Mouse (Mus musculus) right cerebral cortex, adult 2 months (tissue): ENCODE measurements around the gene I0C0044D17Rik.
A peak's percentile ranks its signal among the peaks of the same experiment; 100 is the strongest.
"Not testable (repeated sequence)": the region's sequence is repeated elsewhere in the genome, so short reads cannot be mapped to it uniquely, and the experiment has no call there.

Source experiments
- DNase-seq, 2 experiments: peaks; one replicate each; pipeline ENCODE4 v3.0.0; 2021 to 2022; ENCODE audit warnings: low spot score in 2 of 2

I0C0044D17Rik gene

DNA sequence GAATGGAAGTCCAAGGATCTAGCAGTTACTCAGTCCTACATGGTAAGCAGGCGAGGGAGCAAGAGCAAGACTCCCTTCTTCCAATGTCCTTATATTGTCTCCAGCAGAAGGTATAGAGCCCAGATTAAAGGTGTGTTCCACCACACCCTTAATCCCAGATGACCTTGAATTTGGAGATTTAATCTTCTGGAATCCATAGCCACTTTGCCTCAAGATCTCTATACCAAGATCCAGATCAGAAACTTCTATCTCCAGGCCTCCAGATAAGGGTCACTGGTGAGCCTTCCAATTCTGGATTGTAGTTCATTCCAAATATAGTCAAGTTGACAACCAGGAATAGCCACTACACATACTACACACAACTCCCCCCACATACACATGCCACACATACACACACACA, at the start of gene I0C0044D17Rik:
Gene I0C0044D17Rik (minus strand): TSS at position 101 of the 400 bp plus-strand sequence.
- DNase-seq, result not testable (repeated sequence)

DNA sequence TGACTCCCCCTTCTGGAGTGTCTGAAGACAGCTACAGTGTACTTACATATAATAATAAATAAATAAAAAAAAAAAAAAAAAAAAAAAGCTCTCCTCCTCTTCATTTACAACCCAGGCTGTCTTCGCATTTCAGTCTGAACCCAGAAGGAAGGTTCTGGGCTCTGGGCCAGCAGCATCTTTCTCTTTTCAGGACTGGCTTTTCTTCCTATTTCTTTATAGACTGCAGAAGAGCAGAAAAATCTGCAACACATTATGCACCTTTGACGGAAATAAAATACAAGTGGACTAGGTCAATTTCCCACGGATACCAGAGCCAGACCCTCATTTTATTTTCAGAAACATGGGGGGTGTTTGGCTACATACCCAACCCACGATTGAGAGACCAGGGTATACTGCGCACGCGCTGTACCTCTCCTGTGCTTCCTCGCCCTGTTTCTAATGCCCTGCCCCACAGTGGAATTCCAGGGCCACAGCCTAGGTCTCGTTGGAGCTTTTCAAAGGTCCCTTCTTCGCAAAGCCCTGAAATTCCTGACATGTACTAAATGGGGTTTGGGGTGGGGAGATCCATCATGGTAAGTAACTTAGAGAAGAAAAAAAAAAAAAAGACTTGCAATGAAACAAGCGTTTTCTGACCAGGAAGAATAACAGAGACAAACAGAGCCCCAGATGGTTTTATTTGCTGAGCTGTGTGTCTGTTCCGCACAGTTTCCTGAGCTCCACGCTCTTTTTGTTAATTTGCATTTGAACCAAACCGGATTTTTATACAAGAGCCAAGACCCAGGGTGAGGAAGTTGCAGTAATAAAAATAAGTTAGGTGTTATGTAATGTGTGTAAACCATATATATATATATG, 42.0 kb upstream of the I0C0044D17Rik start:
- DNase-seq, result peak; percentile 40 to 50

DNA sequence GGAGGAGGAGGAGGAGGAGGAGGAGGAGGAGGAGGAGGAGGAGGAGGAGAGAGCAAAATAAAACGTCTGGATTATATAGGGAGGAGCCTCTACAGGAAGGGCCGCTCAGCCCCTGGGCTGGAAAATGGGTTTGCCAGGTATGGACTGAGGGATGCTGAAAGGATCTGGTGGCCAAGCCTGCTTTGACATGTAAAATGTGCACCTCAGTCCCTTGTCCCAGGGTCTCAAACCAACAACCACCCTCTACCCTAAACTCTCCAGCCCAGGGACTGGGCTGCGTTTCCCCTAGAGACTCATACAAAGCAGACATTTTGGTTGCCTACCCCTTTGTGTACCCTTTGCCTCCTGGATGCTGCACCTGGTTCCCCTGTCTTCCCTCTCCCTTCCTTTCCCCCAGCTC, 40.9 kb upstream of the I0C0044D17Rik start:
- no peak for DNase-seq

DNA sequence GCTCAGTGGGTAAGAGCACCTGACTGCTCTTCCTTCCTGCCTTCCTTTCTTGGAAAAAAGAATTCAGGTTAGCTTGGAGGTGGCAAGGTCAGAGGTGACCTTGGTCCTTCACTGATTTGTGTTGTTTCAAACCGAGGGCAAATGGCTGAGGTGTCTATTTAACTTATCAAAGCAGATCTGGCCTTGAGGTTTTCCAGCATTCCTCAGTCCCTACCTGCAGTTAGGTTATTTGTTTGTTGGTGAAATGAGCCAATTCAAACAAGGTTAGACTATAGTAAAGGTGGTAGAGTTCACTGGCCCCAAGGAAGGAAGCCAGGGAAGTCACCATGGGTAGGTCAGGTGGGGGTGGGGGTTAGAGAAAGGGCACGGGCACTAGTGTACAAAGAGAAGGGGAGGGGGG, 40.5 kb upstream of the I0C0044D17Rik start:
- DNase-seq, result no peak

DNA sequence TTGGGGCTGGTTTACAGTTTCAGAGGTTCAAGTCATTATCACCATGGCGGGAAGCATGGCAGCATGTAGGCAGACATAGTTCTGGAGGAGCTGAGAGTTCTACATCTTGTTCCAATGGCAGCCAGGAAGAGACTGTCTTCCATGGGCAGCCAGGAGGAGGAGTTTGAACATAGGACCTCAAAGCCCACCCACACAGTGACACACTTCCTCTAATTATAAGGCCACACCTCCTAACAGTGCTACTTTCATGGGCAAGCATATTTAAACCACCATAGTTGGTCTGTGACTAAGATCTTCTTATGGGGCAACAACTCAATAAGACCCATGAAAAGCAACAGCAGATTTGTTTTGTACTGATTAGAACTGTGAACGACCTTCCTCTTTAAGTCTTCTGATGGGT, 39.8 kb upstream of the I0C0044D17Rik start:
- DNase-seq, result no peak

DNA sequence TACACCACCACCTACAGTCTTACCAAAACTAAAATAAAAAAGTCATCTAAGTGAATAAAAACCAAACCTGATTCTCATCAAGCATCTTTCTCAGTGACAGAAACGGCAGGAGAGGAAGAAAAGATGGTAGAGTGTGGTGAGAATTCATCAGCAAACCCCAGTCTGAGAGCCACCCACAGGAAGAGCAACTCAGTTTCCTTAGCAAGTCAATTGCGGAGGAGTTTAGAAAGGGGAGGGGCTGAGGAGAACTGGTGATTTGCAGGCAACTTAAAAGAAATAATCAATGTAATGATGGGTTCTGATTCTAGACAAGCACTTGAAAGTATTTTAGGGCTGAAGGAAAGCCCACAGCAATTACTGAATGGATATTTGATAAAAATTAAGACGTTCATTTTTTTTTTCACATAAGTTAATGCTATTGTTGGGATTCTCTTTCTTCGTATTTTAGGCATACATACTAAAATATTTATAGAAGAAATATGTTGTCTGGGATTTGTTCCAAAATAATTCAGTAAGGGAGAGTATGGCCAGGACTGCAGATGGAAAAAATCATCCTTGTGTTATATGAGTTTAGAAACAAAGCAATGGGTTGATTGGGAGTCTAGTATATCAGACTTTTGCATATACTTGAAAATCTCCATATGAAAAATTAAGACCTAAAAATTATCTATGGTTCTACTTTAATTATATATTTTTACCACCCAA, 34.7 kb upstream of the I0C0044D17Rik start:
- peak in 1 of 2 experiments; percentile 7 for DNase-seq

DNA sequence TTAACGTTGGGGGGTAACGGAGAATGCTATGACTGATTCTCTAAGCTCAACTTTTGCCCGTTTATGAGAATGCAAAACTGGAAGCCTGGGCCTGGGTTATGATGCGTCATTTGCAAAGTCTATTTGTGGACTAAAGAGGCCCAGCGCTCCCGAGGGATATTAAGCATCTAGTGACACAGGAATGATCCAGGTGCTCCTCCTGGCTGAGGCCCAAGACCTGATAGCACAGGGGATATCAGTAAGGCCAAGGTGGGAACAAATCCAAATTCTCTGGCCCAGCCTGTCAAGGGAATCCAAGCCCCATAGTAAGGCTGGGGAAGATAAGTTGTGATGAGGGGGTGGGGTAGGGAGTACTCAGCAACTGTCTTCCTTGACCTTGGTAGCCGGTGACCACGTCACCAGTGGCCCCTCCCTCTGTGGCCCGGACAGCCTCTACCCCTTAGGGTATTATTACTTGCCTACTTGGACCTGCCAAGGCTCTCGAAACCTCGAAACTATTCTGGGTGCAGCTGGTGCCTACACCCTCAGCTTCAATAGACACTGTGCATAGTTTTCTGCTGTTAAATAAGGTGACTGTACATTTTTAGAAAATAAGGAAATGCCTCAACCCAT, 33.5 kb upstream of the I0C0044D17Rik start:
- no peak for DNase-seq

DNA sequence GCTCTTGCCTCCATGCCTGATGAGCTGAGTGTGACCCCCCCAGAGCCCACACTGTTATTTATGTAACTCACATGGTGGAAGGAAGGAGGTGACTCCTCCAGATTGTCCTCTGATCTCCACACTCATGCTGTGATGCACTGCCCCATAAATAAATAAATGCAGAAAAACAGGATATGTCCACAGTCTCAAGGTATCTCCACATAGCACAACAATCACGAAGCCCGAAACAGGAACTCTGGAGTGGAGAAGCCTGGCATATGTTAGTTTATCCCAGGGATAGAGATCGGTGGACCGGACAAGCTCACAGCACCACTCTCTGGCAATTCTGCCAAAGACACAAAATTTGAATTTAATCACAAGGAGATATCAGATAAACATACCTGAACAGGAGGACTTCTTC, 30.3 kb upstream of the I0C0044D17Rik start:
- DNase-seq, result no peak

DNA sequence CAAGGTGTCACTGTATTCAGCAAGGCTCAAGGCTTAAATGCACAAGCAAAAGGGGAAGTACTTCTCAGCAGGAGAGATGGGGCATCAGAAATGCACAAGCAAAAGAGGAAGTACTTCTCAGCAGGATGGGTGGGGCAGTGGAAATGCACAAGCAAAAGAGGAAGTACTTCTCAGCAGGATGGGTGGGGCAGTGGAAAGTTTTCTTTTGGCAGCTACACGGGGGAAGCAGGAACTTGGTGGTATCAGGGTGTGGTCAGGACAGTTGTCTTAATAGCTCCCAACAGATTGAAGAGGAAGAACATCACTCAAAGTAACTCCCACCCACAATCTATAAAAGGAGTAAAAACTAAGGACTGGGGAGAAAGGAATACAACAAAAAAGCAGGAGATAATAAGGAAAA, 26.8 kb upstream of the I0C0044D17Rik start:
- not testable (repeated sequence) for DNase-seq

DNA sequence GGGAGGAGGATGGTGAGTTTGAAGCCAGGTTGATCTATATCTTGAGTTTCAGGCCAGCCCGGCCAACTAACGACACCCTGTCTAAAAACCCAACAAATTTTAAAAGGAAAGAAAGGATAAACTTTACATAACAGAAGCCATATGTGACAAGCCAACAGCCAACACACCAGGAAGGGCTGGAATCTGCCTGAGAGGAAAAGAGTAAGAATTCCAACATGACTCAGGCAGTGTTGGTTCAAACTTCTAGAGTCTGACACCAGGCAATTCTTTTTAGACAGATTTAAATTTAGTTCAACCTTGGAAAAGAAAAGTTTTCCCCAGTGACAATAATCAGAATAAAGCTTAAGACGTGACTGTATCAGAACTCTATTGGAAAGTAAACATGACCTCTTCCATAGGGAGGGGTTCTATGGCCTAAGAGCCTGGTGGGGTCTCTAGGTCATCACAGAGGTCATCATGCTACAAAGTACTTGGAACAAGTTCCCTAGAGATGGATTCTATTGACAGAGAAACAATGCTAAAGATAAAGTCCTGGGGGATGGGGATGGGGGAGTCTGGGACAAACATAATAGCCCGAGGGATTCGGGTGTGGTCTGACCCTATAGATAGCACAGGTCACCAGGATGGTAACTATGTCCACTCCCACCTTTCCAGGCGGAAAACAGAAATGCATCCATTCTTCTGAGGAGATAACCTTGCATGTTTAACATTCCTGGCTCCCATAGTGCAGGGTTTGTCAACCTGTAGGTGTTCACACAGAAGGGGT, 23.7 kb upstream of the I0C0044D17Rik start:
- no peak for DNase-seq

DNA sequence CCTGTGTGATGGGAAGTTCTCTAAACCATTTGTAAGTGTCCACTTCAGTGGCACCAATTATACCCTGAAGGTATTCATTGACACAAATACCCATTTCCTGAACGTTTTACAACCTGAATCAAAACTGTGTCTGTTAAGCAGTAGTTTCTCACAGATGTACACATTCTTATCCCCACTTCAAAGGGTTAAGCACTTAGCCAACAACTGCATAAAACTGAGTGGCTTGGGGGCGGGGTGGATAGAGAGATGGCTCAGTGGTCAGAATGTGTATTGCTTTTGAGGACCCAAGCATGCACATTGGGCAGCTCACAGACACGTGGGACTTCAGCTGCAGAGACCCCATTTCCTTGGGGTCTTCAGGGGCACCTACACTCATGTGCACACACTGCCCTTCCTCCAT, 22.8 kb upstream of the I0C0044D17Rik start:
- no peak for DNase-seq

DNA sequence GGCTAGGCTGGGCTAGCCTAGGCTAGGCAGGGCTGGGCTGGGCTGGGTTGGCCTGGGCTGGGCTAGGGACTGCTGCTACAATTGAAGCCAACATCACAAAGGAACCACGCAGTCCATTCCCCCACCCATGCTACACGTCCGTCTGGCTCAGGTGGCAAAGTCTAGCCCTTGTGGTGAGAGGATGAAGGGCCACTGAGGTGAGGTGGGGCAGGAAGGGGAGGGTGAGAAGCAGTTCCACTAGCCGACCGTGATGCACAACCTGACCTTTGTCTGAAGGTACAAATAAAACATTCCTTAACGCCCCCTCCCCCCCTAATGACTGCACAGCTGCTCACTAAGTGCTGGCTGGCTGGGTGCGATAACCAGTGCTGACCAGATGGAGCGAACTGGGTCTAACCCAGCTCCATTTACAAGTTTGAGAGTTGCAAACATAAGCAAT, 22.1 kb upstream of the I0C0044D17Rik start:
- no peak for DNase-seq

DNA sequence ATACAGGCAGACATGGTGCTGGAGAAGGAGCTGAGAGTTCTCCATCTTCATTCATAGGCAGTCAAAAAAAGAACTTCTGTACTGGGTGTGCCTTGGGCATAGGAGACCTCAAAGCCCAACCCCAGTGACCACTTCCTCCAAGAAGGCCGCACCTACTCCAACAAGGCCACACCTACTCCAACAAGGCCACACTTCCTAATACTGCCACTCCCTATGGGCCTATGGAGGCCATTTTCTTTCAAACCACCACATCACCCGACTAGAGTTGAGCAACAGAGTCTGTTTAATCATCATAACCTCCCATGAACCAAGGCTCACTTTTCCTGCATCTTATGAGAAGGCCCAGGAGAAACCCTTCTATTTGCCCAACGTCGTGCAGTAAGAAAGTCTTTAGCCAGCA, 21.6 kb upstream of the I0C0044D17Rik start:
- DNase-seq, result no peak

DNA sequence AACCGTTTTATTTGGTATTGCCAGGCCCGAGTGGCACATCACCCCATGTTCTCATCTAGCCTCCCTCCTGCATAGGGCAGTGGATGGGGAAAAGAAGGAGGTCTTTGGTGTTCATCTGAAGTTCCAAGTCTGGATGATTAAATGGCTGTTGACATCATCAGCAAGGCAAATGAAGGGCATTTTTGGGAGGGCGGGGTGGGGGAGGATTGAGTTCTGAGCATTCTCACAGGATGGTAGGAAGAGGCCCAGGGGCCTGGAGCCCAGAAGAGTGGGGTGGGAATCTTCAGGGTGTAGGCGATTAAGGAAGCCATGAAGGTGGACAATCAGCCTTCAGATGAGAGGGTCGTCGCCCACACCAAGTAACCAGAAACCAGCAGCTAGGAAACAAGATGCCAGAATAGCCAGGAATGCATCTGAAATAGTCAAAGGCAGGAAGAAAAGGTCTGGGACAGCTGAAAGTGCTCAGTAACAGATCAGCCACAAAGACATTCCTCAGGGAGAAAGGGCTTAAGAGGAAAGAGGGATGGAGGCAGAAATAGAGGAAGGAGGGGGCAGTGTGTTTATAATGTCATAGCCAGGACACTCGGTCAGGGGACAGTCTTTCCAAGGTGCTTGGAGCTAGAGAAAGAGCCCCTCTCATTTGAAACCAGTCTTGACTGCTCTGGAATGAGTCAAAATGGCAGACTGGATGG, 20.4 kb upstream of the I0C0044D17Rik start:
- DNase-seq, result no peak

DNA sequence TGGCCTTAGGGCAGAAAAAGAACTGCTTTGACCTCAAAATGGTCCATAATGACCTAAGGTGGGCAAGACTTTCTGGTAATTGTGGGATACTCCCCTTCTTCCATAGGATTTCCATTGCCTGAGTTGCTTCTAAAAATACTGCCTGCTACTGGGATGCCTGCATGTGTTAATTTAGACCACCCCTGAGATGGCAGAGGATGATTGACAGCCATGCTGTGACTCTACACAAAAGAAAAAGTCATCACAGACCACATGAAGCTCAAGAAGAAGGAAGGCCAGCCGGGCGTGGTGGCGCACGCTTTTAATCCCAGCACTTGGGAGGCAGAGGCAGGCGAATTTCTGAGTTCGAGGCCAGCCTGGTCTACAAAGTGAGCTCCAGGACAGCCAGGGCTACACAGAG, 17.6 kb upstream of the I0C0044D17Rik start:
- not testable (repeated sequence) for DNase-seq

DNA sequence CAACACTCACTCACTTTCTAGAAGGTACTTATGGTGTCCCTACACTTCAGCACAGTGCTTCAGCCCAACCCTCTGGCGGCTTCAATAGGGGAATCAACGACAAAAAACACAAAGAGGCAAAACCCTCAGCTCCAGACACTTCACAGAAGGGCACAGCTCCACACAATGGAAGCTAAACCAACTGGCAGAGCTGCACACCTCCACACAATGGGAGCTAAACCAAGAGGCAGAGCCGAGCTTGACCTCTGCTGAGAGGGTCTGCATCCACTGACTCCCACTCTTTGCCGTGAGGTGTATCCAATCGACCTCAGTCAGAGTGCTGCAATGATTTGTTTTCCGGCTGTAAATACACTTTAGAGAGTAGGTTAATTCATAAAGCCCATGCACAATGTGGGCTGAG, 16.9 kb upstream of the I0C0044D17Rik start:
- no peak for DNase-seq

DNA sequence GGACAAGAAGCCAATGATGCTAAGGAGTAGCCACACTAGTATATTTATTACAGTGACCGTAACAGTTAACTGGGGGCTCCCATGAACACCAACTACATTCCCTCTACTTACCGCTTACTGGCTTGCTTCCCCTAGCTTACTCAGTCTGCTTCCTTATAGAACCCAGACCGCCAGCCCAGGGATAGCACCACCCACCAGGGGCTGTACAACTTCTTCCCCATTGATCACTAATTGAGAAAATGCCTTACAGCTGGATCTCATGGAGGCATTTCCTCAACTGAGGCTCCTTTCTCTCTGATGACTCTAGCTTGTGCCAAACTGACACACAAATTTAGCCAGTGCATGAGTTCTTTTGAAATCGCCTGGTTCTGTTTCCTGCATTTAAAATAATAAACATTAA, 15.3 kb upstream of the I0C0044D17Rik start:
- no peak for DNase-seq

DNA sequence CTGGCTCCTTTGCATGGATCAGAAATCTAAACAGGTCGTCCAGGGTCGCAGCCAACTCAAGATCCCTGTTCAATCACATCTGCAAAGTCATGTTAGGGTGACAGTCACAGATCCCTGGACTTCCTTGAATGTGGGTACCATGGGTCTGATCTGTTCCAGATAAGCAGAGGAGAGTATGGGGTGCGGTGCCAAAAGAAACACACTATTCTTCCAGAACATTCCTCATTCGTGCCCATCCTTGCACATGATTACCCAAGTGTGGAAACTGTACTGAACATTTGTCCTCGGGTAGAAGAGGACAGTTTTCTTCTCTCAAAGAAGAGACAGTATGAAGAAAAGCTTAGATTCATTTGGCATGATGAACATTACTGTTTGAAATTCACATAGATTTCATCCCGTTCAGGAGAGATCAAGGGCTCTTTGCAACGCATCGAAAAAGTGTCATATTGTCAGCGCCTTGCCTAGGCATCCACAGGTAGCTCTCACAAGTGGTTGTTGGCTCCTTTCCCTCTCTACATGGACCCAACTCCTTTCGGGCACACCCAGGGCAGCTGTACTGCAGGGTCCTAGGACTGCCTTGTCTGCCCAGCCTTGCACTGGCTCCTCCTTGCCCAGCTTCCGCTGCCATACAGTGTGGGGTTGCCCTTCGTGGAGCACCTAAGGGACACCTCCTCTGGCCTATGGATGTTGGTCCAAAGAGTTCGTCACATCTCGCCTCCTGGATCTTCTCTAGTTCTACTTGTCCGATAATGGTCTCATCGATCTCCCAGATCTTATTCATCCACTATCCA, 14.3 kb upstream of the I0C0044D17Rik start:
- DNase-seq, result no peak

DNA sequence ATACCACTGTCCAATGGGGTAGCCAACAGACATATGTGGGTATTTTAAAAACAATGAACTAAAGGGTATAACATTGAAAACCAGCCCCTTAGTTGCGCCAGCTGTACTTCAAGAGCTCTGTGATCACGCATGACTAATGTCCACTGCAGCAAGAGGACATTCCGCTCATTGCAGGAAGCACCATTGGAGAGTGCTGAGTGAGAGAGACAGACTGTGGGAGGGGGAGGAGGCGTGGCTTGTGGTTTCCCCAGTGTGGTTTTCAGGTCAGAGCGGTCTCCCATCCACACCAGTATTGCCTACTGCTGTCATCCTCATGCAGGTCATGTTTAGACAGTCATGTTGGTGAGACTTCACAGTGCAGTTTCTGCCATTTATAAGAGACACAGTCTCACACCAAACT, 12.9 kb upstream of the I0C0044D17Rik start:
- DNase-seq, result no peak

DNA sequence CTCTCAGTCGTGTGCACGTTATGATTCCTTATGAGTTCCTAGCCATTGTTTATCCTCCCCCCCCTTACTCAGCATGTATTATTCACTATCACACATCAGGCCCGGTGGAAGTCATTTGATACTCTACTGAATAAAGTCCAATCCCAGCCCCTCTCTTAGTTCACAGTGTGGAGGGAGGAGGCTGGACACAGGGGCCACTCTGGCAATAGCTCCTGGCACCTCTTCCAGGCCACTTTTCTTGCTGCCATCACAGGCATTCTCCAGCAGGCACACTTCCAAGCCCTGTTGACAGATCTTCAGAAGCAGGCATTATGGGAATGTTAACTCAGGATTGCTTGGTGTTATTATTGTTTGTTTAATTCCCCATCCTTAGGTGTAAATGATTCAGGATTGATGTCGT, 11.1 kb upstream of the I0C0044D17Rik start:
- no peak for DNase-seq
